Mouse (Mus musculus) G1E (cell line): Measurements from ENCODE around the gene Agfg1. TPM values are rescaled to one million over a fixed set of nuclear protein-coding genes. Genes with fewer than 3 reads are reported as not detected.

ENCODE experiments used
- ATAC-seq: 2 replicates; pipeline ENCODE4 v1.8.0; 2016; ENCODE audit warnings: mild to moderate bottlenecking; ENCODE audit not compliant: insufficient number of reproducible peaks, poor library complexity, low FRiP score, severe bottlenecking; ENCODE audit errors: extremely low read depth
- DNase-seq: peaks from one replicate; pipeline ENCODE4 v3.0.0; 2012; ENCODE audit warnings: low spot score
- H3K27me3 ChIP-seq: 2 replicates; pipeline ENCODE4 v1.6.1; 2012; ENCODE audit warnings: mild to moderate bottlenecking, low read length, inconsistent platforms; ENCODE audit not compliant: insufficient read depth
- H3K36me3 ChIP-seq: replicated peaks from 2 replicates; pipeline ENCODE3; 2012; ENCODE audit warnings: mild to moderate bottlenecking, inconsistent platforms
- H3K4me1 ChIP-seq: 2 replicates; pipeline ENCODE4 v1.6.1; 2012; ENCODE audit warnings: low read depth, low read length, inconsistent platforms, mixed read lengths; ENCODE audit not compliant: insufficient read depth
- H3K4me3 ChIP-seq: 2 replicates; pipeline ENCODE4 v1.5.1; 2012; ENCODE audit warnings: low read depth, mild to moderate bottlenecking, inconsistent platforms, low read length, moderate library complexity, mixed read lengths
- H3K9me3 ChIP-seq: replicated peaks from 2 replicates; pipeline ENCODE4 v1.6.1; 2012; ENCODE audit warnings: inconsistent platforms
- CTCF ChIP-seq: IDR thresholded peaks from 2 replicates; pipeline ENCODE4 v1.5.1; 2012; ENCODE audit warnings: low read depth, low read length, inconsistent platforms, mixed read lengths
- GATA1 ChIP-seq: IDR thresholded peaks from 2 replicates; pipeline ENCODE4 v1.6.1; 2012; ENCODE audit warnings: borderline replicate concordance, low read length, inconsistent platforms, mixed read lengths
- GATA2 ChIP-seq: IDR thresholded peaks from 2 replicates; pipeline ENCODE4 v1.6.1; 2012; ENCODE audit warnings: low read depth, low read length, inconsistent platforms, borderline replicate concordance
- POLR2AphosphoS5 ChIP-seq: IDR thresholded peaks from 2 replicates; pipeline ENCODE4 v1.6.1; 2012; ENCODE audit warnings: low read depth, low read length, inconsistent platforms; ENCODE audit not compliant: insufficient replicate concordance
- TAL1 ChIP-seq: conservative IDR thresholded peaks from 2 replicates; pipeline ENCODE4 v1.6.1; 2012; ENCODE audit warnings: low read depth, low read length, inconsistent platforms, mixed read lengths
- polyA plus RNA-seq: library from polyadenylated mRNA; stranded (reverse); fragments of >175 nt; gene quantifications from 2 replicates; pipeline ENCODE4 v1.2.3, GENCODE M21; 2012
- total RNA-seq, 2 experiments: library from RNA; stranded (forward) in 1 of 2; stranded (reverse) in 1 of 2; fragments of 200-1000 nt in 1 of 2; fragments of >200 nt in 1 of 2; fragmentation: Nextera tagmentation in 1 of 2; gene quantifications; 2 replicates each; pipeline ENCODE4 v1.2.3; 2014 to 2017

Gene Agfg1
- total and polyA plus RNA-seq, 3 experiments, result 30.4 to 306 (median 135) TPM

DNA sequence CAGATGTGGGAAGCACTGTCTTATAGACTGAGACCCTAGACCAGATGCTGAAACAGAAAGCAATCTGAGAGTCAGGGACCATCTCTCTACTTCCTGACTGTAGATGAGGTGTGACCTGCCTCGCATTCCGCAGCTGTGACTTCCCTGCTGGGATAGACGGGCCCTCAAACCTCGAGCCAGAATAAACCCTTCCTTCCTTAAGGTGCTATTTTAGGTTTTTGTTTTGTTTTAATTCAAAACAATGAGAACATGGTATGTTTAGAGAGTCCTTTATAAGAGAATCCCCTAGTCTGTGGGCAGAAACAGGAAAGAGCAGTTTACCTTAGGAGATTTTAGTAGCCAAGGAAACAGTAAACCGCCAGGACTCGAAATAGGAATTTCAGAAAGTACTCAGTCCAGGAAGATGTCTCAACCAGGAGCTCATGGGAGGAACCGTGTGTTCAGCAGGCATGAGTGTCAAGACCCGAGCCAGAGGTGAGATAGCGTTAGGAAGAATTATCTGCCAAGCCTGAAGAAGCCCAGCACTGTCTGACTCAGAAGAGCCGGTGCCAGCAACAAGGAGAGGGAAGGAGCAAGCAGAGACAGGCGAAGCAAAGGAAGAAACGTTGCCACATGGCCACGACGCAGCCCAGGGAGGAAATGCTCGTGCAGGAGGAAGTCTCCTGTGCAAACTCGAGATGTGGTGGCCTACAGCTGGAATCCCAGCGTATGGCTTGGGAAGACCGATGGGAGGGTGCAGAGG is 43.4 kb upstream of the Agfg1 start:
- Histone ChIP-seq H3K4me1 (peaks cover 24% of the 10 kb centered on the region), H3K4me3 (no peak overlapping the region), H3K27me3 (peaks cover 22% of the 10 kb centered on the region), H3K9me3 (no peaks in the 10 kb centered on the region), H3K36me3 (no peaks in the 10 kb centered on the region)
- ATAC-seq (no peak), DNase-seq (no peak)
- TF ChIP-seq GATA2 (no peak), POLR2AphosphoS5 (no peak), CTCF (no peak), TAL1 (no peak), GATA1 (no peak)

DNA sequence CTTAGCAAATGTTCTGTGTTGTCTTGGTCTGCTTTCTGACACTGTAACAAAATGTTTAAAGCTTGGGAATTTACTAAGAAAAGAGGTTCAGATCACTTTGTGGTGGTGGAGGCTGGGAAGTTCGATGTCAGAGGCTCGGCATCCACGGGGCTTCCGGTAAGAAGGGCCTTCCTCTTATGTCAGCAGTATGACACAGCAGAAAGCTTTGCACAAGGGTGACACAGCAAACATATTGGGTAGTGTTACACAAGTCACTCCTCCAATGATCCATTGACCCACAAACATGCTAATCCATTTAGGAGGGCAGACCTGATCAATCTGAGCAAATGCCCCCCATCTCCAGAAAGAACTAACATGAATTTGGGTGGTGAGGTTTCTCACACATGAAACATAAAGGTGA is 42.2 kb upstream of the Agfg1 start:
- ATAC-seq (0 out of 2 replicates have a peak, but pooled peaks have one; percentile 19), DNase-seq (no peak)
- no peaks in the 10 kb centered on the region for H3K9me3 ChIP-seq
- peaks cover 22% of the 10 kb centered on the region for H3K4me1 ChIP-seq
- TF ChIP-seq CTCF (no peak), TAL1 (no peak), GATA1 (no peak), POLR2AphosphoS5 (no peak), GATA2 (no peak)
- H3K36me3 ChIP-seq, result no peaks in the 10 kb centered on the region
- H3K4me3 ChIP-seq, result no peak overlapping the region
- H3K27me3 ChIP-seq, result peaks cover 28% of the 10 kb centered on the region

DNA sequence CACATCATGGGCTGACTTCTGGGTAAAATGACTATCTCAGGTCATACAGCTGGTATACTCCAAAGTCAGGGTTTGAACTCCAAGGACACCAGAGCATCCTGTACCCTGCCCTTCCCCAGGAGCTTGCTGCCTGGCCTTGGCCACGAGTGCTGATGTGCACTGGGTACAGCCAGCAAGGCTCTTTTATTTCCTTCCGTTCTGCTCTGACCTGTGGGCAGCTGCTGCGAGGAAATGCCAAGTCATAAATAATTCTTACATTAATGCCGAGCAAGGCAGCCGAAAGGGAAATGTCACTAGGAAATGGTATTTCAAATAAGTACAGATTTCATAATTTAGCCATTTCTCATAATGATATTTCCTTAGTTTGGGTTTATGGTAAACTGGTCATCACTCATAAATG is 41.0 kb upstream of the Agfg1 start:
- no peaks in the 10 kb centered on the region for H3K36me3 ChIP-seq
- no peak for DNase-seq
- H3K4me3 ChIP-seq, result no peak overlapping the region
- H3K9me3 ChIP-seq, result no peaks in the 10 kb centered on the region
- TF ChIP-seq GATA1 (no peak), TAL1 (no peak), CTCF (no peak), GATA2 (no peak), POLR2AphosphoS5 (no peak)
- no peak for ATAC-seq
- peaks cover 22% of the 10 kb centered on the region for H3K4me1 ChIP-seq
- H3K27me3 ChIP-seq, result peaks cover 31% of the 10 kb centered on the region

DNA sequence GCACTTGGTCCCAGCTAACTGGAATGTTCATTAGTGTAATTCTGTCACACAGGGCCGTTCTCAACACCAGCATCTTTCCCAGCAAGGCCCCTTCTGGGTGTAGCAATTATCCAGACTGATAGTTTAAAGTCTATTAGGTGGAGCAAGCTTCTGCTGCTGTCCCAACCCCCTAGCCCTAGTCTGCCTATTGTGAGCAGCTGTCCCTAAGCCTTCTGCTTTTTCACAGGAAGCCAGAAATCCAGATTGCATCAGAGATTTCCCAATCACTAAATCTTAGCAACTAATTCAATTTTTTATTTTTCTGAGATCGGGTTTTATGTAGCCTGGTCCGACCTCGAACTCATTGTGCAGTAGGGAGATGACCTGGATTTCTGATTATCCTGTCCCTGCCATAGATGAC is 40.4 kb upstream of the Agfg1 start:
- peaks cover 22% of the 10 kb centered on the region for H3K4me1 ChIP-seq
- no peaks in the 10 kb centered on the region for H3K9me3 ChIP-seq
- no peak for ATAC-seq
- TF ChIP-seq POLR2AphosphoS5 (no peak), GATA1 (no peak), TAL1 (no peak), CTCF (no peak), GATA2 (no peak)
- H3K27me3 ChIP-seq, result peaks cover 31% of the 10 kb centered on the region
- no peak overlapping the region for H3K4me3 ChIP-seq
- no peak for DNase-seq
- no peaks in the 10 kb centered on the region for H3K36me3 ChIP-seq

DNA sequence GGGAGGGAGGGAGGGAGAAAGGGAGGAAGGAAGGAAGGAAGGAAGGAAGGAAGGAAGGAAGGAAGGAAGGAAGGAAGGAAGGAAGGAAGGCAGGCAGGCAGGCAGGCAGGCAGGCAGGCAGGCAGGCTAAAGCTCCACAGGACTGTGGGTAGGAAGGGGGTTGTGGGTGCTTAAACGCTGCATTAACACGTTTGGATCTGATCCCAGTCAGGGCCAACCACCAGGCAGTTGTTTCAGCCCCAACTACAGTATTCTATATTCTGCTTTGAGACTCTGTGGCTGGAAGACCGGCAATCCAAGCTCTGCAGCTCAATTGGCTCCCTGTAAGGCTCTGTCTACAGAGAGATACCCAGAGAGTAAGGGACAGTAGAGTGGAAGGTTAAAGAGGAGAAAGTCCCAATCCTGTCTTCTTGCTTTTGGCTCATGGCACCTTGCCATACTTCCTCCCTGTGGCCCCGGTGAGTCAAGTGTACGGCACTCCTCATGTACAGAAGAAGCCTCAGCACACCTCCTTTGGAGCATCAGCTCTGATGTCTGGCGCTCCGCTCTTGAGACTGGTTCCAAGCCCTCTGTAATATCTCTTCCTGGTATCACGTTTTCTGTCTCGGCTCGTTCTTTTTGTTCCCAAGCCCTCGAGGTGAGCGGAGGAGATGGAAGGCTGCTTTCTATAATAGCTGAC is 38.0 kb upstream of the Agfg1 start:
- ATAC-seq (no peak), DNase-seq (no peak)
- no peak for TF ChIP-seq GATA1
- Histone ChIP-seq H3K4me3 (no peak overlapping the region), H3K4me1 (peaks cover 18% of the 10 kb centered on the region), H3K27me3 (peaks cover 28% of the 10 kb centered on the region), H3K9me3 (no peaks in the 10 kb centered on the region), H3K36me3 (no peaks in the 10 kb centered on the region)

DNA sequence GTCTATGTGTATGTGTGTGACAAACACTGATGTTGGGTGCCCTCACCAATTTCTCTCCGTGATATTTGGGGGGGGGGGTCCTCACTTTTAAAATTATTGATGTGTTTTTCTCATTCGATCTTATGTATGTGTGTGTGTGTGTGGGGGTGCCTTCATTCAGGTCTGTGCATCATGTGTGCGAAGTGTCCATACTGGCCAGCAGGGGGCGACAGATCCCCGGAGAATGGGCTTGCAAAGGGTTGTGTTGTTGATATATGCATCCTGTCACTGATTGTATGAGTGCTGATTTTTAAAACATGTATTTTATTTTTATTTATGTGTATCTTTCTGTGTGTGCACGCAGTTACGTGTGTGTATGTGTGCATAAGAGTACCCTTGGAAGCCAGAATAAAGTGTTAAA is 35.7 kb upstream of the Agfg1 start:
- DNase-seq, result peak; percentile 44
- TF ChIP-seq CTCF (peak; percentile 72), GATA2 (no peak)
- Histone ChIP-seq H3K27me3 (peaks cover 24% of the 10 kb centered on the region), H3K4me1 (peaks cover 9% of the 10 kb centered on the region; the same call in 1 of the 2 replicates), H3K4me3 (no peak overlapping the region), H3K36me3 (no peaks in the 10 kb centered on the region), H3K9me3 (no peaks in the 10 kb centered on the region)
- peak; percentile 72 for ATAC-seq

DNA sequence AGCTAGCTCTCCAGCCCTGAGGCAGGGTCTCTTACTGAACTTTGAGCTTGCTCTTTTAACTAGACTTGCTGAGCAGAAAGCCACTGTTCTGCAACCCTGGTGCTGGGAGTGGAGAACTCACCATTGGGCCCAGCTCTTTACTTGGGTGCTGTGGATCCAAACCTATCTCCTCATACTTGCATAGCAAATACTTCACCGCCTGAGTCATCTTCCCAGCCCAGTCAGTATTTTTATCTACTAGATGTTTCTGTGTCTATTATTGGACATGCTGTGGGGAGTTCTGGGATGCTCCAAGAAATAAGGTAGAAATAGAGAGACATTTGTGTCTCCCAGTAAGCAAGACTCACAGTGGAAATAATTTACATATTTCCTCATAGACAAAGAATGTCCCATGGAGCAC is 35.2 kb upstream of the Agfg1 start:
- H3K4me3 ChIP-seq, result no peak overlapping the region
- TF ChIP-seq CTCF, result no peak
- no peak for TF ChIP-seq GATA1
- no peak for TF ChIP-seq POLR2AphosphoS5
- no peak for TF ChIP-seq TAL1
- no peak for TF ChIP-seq GATA2
- no peak for ATAC-seq
- peaks cover 22% of the 10 kb centered on the region for H3K27me3 ChIP-seq
- H3K4me1 ChIP-seq, result peaks cover 11% of the 10 kb centered on the region
- H3K9me3 ChIP-seq, result no peaks in the 10 kb centered on the region
- no peak for DNase-seq
- H3K36me3 ChIP-seq, result no peaks in the 10 kb centered on the region
